Mouse (Mus musculus): ENCODE results near the gene Tcirg1. TPM values are rescaled to one million over a fixed set of nuclear protein-coding genes. Genes with fewer than 3 reads are reported as not detected.

The Tcirg1 gene
- 18.0 and 18.8 TPM in 2 replicates for polyA plus RNA-seq (2015; fragmentation: Nextera tagmentation; extraction: Ambion mirVana)

DNA sequence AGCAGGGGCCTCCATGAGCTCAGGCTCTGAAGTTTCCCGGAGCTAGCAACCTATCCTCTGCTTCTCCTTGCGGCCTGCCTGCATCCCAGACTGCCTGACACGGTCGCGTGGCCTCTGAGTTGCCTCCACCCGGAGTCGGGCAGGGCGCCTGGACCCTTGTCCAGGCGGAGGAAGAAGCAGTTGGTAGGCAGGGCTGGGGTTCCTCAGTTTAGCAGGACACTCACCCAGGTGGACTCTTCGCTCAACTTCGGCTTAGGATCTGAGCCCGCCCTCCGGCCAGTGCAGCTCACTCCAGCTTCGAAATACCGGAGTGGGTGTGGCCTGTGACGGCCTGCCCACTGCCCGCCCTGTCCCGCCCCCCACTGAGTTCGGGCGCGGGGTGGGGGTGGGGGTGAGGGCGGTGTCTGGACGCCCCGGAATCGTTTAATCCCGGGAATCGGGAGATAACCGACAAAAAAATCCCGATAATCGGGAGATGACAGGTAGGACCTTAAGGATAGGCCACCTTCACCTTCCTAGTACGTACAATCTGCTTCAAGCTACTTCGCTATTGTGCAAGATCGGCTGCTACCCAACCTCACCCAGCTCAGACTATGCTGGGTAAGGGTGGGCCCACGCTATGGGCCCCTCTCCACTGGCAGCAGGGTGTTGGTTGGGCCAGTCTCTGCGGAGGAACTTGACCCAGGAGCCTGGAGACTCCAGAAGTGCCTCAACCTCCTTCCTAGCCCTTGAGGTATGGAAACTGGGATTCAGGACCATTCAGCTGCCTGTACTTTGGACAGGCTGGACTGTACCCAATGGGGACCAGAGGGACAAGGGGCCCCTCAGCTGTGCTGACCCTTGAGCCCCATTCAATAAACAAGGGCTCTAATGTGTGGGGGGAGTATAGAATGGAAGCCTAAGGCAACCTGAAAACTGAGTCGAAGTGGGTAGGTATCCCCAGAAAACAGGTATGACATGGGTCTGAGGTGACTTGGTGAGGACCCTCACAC lies at the start of gene Tcirg1:
Tcirg1 (minus strand) TSS at position 339 of the 992 bp plus-strand sequence.
- Histone ChIP-seq H3K4me1 (replicated peaks) (peaks cover 76% of the 10 kb centered on the region), H3K9me3 (replicated peaks) (no peaks in the 10 kb centered on the region), H3K4me3 (replicated peaks) (peak within 1 kb of the TSS; percentile 71), H3K27ac (peak within 1 kb of the TSS; percentile 85), H3K27me3 (no peaks in the 10 kb centered on the region), H3K4me2 (peak within 1 kb of the TSS; percentile 95), H3K9ac (peak within 1 kb of the TSS; percentile 80), H3K36me3 (peaks cover 64% of the 10 kb centered on the region)
- WGBS (ENCODE audit: insufficient replicate concordance) = 4% methylated on average over 36 of the region's 36 CpGs
- ATAC-seq (ENCODE audit: low read depth) = peak; percentile 82
- DNase-seq = peak; percentile 74

DNA sequence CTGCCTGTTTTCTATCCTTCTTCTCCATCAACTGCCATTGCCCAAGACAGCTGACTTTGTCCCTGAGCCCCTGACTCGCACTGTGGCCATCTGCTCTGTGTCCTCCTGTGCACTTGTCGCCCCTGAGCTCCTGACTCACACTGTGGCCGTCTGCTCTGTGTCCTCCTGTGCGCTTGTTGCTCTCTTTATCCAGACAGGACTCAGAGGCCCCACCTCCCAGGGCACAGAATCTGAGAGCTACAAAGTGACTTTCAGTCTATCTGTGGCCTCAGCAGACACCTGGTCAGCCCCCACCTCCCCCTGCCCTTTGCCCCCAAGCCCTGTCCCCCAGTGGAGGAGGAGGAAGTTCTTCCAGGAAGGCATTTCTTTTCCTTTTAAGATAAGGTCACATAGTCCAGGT lies 48.9 kb upstream of the Tcirg1 start:
- WGBS (ENCODE audit: insufficient replicate concordance) = 24% methylated on average over 4 of the region's 4 CpGs
- 0 out of 2 replicates have a peak, but pooled peaks cover 8% of the 10 kb centered on the region for H3K27me3 ChIP-seq
- H3K27ac ChIP-seq = no peak overlapping the region
- no peaks in the 10 kb centered on the region for H3K9me3 ChIP-seq (replicated peaks)
- no peaks in the 10 kb centered on the region for H3K36me3 ChIP-seq
- no peak overlapping the region for H3K4me2 ChIP-seq
- no peak for ATAC-seq (ENCODE audit: low read depth)
- no peak for DNase-seq
- no peak overlapping the region for H3K4me3 ChIP-seq (replicated peaks)
- H3K9ac ChIP-seq = no peak overlapping the region
- H3K4me1 ChIP-seq (replicated peaks) = no peaks in the 10 kb centered on the region; the same call in 1 of the 2 replicates

GRCm38 (mm10) chr19:3955033-3955432 lies 48.1 kb upstream of the Tcirg1 start:
- no peak for ATAC-seq (ENCODE audit: low read depth)

DNA sequence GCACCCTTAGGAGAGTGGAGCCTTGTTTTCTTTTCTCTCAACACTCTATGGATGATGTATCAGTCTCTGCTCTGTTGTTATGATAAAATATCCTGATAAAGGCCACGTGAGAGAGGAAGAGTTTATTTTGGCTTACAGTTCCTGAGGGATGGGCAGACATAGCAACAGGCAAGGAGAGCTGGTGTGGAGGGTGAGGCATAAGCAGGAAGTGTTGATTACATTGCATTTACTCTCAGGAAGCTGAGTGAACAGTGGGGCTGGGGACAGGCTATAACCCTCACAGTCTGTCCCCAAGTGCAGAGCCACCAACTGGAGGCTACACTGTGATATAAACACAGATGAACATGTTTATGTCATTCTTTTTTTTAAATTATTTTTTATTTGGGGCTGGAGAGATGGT lies 45.2 kb upstream of the Tcirg1 start:
- Histone ChIP-seq H3K4me2 (no peak overlapping the region), H3K4me1 (replicated peaks) (peaks cover 7% of the 10 kb centered on the region; the same call in 1 of the 2 replicates), H3K4me3 (replicated peaks) (no peak overlapping the region), H3K36me3 (no peaks in the 10 kb centered on the region), H3K27me3 (0 out of 2 replicates have a peak, but pooled peaks cover 8% of the 10 kb centered on the region), H3K9me3 (replicated peaks) (no peaks in the 10 kb centered on the region), H3K9ac (no peak overlapping the region), H3K27ac (no peak overlapping the region)
- DNase-seq (no peak), ATAC-seq (ENCODE audit: low read depth) (no peak)
- 50% methylated on average over 1 of the region's 1 CpGs for WGBS (ENCODE audit: insufficient replicate concordance)

More at GRCm38 (mm10) chr19:3955033-3955432, 48.1 kb upstream of the Tcirg1 start:
- peaks cover 1% of the 10 kb centered on the region; the same call in 1 of the 2 replicates for H3K4me1 ChIP-seq (replicated peaks)
- H3K9me3 ChIP-seq (replicated peaks) = no peaks in the 10 kb centered on the region
- no peaks in the 10 kb centered on the region for H3K36me3 ChIP-seq
- H3K27ac ChIP-seq = no peak overlapping the region
- no peak for DNase-seq
- no peak overlapping the region for H3K9ac ChIP-seq
- H3K4me3 ChIP-seq (replicated peaks) = no peak overlapping the region
- no peak overlapping the region for H3K4me2 ChIP-seq
- whole genome bisulfite sequencing (ENCODE audit: insufficient replicate concordance) = 62% methylated on average over 3 of the region's 3 CpGs
- 0 out of 2 replicates have a peak, but pooled peaks cover 8% of the 10 kb centered on the region for H3K27me3 ChIP-seq

- ATAC-seq (ENCODE audit: low read depth) (no peak), DNase-seq (no peak)
- no peak overlapping the region for H3K27ac ChIP-seq
- H3K9me3 ChIP-seq (replicated peaks) = no peaks in the 10 kb centered on the region
- no peaks in the 10 kb centered on the region for H3K36me3 ChIP-seq
- no peak overlapping the region for H3K4me3 ChIP-seq (replicated peaks)
- H3K4me1 ChIP-seq (replicated peaks) = peaks cover 8% of the 10 kb centered on the region; the same call in 1 of the 2 replicates
- H3K9ac ChIP-seq = no peak overlapping the region
- H3K4me2 ChIP-seq = no peak overlapping the region
- H3K27me3 ChIP-seq = 0 out of 2 replicates have a peak, but pooled peaks cover 5% of the 10 kb centered on the region
These were observed 44.5 kb upstream of the Tcirg1 start for GRCm38 (mm10) chr19:3951461-3951860.

DNA sequence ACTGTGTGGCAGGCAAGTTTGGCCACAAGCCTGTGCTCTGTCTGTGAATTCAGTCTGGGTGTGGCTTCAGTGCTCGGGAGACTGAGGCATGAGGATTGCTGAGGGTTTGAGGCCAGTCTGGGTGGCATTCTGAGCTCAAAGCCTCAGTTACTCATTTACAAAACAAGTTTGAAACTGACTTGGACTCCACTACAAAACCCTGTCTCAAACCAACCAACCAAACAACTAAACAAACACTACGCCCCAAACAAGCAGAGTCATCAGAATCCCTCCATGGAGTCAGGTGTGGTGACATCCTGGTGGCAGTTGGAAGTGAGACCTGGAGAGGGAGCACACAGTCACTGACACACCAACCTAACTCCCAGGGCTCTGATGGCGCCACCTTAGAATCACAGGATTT lies 43.4 kb upstream of the Tcirg1 start:
- H3K36me3 ChIP-seq = no peaks in the 10 kb centered on the region
- DNase-seq = no peak

DNA sequence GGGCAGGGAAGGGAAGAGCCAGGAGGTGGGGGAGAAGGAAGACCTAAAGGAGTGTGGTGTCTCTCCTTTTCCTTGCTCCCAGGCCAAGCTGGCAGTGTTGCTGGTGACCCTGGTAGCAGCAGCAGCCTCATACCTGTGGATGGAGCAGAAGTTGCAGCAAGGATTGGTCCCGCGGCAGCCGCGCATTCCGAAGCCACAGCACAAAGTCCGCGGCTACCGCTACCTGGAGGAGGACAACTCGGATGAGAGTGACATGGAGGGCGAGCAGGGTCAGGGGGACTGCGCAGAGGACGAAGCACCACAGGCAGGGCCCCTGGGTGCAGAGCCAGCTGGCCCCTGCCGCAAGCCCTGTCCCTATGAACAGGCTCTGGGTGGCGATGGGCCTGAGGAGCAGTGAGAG lies 41.6 kb upstream of the Tcirg1 start:
- Histone ChIP-seq H3K4me1 (replicated peaks) (peaks cover 25% of the 10 kb centered on the region), H3K9me3 (replicated peaks) (no peaks in the 10 kb centered on the region), H3K4me2 (no peak overlapping the region), H3K27ac (no peak overlapping the region), H3K9ac (no peak overlapping the region), H3K4me3 (replicated peaks) (no peak overlapping the region), H3K27me3 (no peaks in the 10 kb centered on the region), H3K36me3 (no peaks in the 10 kb centered on the region)
- WGBS (ENCODE audit: insufficient replicate concordance) = 77% methylated on average over 14 of the region's 14 CpGs
- DNase-seq (no peak), ATAC-seq (ENCODE audit: low read depth) (no peak)

More for the DNA sequence above, 43.4 kb upstream of the Tcirg1 start:
- no peak overlapping the region for H3K9ac ChIP-seq
- H3K27me3 ChIP-seq = no peaks in the 10 kb centered on the region
- ATAC-seq (ENCODE audit: low read depth) = no peak
- no peaks in the 10 kb centered on the region for H3K9me3 ChIP-seq (replicated peaks)
- H3K4me1 ChIP-seq (replicated peaks) = peaks cover 18% of the 10 kb centered on the region
- H3K27ac ChIP-seq = no peak overlapping the region
- 53% methylated on average over 3 of the region's 3 CpGs for WGBS (ENCODE audit: insufficient replicate concordance)
- no peak overlapping the region for H3K4me2 ChIP-seq
- H3K4me3 ChIP-seq (replicated peaks) = no peak overlapping the region

- Histone ChIP-seq H3K4me2 (no peak overlapping the region), H3K4me3 (replicated peaks) (no peak overlapping the region), H3K4me1 (replicated peaks) (peaks cover 32% of the 10 kb centered on the region), H3K9me3 (replicated peaks) (no peaks in the 10 kb centered on the region), H3K27ac (no peak overlapping the region), H3K27me3 (no peaks in the 10 kb centered on the region), H3K9ac (no peak overlapping the region), H3K36me3 (no peaks in the 10 kb centered on the region)
- no peak for ATAC-seq (ENCODE audit: low read depth)
- WGBS (ENCODE audit: insufficient replicate concordance) = 55% methylated on average over 3 of the region's 3 CpGs
- no peak for DNase-seq
These were observed 40.9 kb upstream of the Tcirg1 start for GRCm38 (mm10) chr19:3947813-3948212.

- Histone ChIP-seq H3K27ac (no peak overlapping the region), H3K4me3 (replicated peaks) (no peak overlapping the region), H3K4me1 (replicated peaks) (peaks cover 37% of the 10 kb centered on the region), H3K4me2 (no peak overlapping the region), H3K9me3 (replicated peaks) (no peaks in the 10 kb centered on the region), H3K27me3 (no peaks in the 10 kb centered on the region), H3K36me3 (no peaks in the 10 kb centered on the region), H3K9ac (no peak overlapping the region)
- WGBS (ENCODE audit: insufficient replicate concordance) = 20% methylated on average over 2 of the region's 2 CpGs
- no peak for ATAC-seq (ENCODE audit: low read depth)
- peak; percentile 47 for DNase-seq
These were observed 39.8 kb upstream of the Tcirg1 start for GRCm38 (mm10) chr19:3946715-3947114.

DNA sequence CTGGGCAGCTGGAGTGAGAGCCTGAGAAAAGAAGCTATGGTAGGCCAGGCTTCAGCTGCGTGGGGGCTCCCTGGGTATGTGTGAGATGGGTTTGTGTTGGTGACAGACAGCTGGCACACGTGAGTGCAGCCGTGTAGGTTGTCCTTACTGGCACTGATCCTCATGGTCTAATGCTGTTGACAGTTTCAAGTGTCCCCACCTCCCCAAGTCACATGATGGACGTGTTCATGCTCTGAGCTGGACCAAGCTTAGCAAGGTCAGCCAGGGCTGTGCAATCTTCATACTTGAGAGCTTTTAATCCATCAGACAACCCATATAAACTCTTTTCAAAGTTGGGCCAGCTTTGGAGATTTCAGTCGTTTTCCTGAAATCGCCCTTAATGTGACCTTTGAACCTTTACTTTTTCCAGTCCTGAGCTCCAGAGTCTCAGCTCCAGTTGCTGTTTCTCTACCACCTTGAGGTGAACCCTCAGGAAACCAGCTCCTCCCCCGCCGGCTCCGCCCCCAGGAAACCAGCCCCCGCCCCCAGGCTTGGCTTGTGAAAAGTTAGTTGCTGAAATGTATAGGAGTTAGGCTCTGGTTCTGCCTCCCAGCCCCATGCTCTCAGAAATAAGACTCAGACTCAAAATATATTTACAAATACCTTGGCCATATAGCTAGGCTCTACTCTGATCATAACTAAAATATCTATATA lies 39.1 kb upstream of the Tcirg1 start:
- Histone ChIP-seq H3K36me3 (no peaks in the 10 kb centered on the region), H3K9me3 (replicated peaks) (no peaks in the 10 kb centered on the region), H3K9ac (no peak overlapping the region), H3K27me3 (no peaks in the 10 kb centered on the region), H3K4me2 (no peak overlapping the region), H3K4me1 (replicated peaks) (peaks cover 37% of the 10 kb centered on the region), H3K27ac (no peak overlapping the region), H3K4me3 (replicated peaks) (no peak overlapping the region)
- WGBS (ENCODE audit: insufficient replicate concordance) = 24% methylated on average over 10 of the region's 10 CpGs
- DNase-seq (no peak), ATAC-seq (ENCODE audit: low read depth) (no peak)

DNA sequence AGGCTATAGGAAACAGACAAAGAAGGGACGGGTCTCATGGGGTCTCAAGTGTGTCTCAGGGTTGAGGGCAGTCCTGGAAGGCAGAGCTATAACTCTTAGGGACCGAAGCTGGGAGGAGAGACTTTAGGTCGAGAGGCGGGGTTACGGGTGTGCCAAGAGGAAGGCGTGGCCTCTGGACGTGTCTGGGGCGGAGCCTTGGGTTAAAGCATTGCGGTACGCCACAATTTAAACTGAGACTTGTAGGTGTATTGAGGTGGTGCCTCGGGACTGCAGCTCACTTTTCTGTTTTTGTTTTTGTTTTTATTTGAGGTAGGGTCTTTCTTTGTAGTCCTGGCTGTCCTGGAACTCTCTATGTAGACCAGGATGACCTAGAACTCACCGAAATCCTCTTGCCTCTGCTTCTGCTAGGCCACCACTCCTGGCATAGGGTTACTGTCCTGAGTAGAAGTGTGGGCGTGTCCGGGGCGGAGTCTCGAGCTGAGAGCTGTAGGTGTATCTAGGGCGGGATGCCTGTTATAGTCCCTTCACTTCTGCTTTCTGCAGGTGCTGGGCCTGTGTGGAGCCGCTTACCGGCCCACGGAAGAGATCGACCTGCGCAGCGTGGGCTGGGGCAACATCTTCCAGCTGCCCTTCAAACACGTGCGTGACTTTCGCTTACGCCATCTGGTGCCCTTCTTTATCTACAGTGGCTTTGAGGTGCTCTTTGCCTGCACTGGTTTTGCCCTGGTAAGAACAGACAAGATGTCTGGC lies 36.2 kb upstream of the Tcirg1 start:
- ATAC-seq (ENCODE audit: low read depth) = peak; percentile 87
- WGBS (ENCODE audit: insufficient replicate concordance) = 13% methylated on average over 27 of the region's 27 CpGs
- Histone ChIP-seq H3K4me1 (replicated peaks) (peaks cover 31% of the 10 kb centered on the region), H3K4me3 (replicated peaks) (peak overlapping the region; percentile 40), H3K4me2 (peak overlapping the region; percentile 67), H3K27ac (no peak overlapping the region), H3K27me3 (no peaks in the 10 kb centered on the region), H3K36me3 (no peaks in the 10 kb centered on the region), H3K9me3 (replicated peaks) (no peaks in the 10 kb centered on the region), H3K9ac (peak overlapping the region; percentile 30; the same call in 1 of the 2 replicates)
- DNase-seq = peak; percentile 80

Measured in liver, embryonic 13.5 days (tissue).